In genomic region chr3:50881437-50882248, GRCm38 (mm10) we compare ENCODE assay signal across 13 mouse cellular contexts.
DNase-seq lines count a peak whose midpoint lies in the region; ATAC-seq and TF ChIP-seq lines count a peak whose summit lies in the region.
"Had no signal": no experiment of that assay in that cellular context is flagged by ENCODE, and none has a peak within 500 bp of the region (broad histone marks: within the 10 kb centered on the region; RNA-seq: fewer than 3 reads in every experiment).

No protein-coding gene starts in this region.

- TF ChIP-seq CTCF in lung, embryonic 14.5 days (IDR thresholded peaks at IDR 0.05; ENCODE audit: low read depth) = no peak

- peak; percentile 1 for DNase-seq in lung, embryonic 14.5 days
- DNase-seq in lung, postnatal 4 days = no peak
- DNase-seq in midbrain, embryonic 11.5 days (ENCODE audit: low spot score, missing footprints) = peak; percentile 93
- no peak for DNase-seq in urinary bladder, adult 2 months (ENCODE audit: low spot score)
- no peak for DNase-seq in liver
- DNase-seq in urinary bladder, postnatal 10 days (ENCODE audit: low spot score) = no peak
- no peak for DNase-seq in B cell, adult 2 months
- DNase-seq: cerebellum, adult 9-11 months; gastrocnemius, postnatal 10 days; heart, postnatal 14 days had no signal

- no peaks in the 10 kb centered on the region for H3K4me1 ChIP-seq in lung, embryonic 14.5 days (ENCODE audit: insufficient read depth)
- peaks cover 15% of the 10 kb centered on the region for H3K4me1 ChIP-seq in forebrain, embryonic 15.5 days
- H3K4me1 ChIP-seq in midbrain, embryonic 11.5 days (ENCODE audit: control insufficient read depth, insufficient read depth, low read length) = peaks cover 19% of the 10 kb centered on the region
- H3K4me1 ChIP-seq: liver, embryonic 12.5 days had no signal

- no peak overlapping the region for H3K27ac ChIP-seq in lung, embryonic 14.5 days (ENCODE audit: low read depth)
- H3K27ac ChIP-seq in forebrain, embryonic 15.5 days (replicated peaks) = 0 out of 2 replicates have a peak overlapping the region, but pooled peaks have one; percentile 27
- peak overlapping the region; percentile 74 for H3K27ac ChIP-seq in midbrain, embryonic 11.5 days (ENCODE audit: low read depth, low read length)
- H3K27ac ChIP-seq: liver, embryonic 12.5 days; macrophage had no signal

- no peaks in the 10 kb centered on the region for H3K9me3 ChIP-seq in lung, embryonic 14.5 days (ENCODE audit: low read depth, low read length)
- H3K9me3 ChIP-seq in forebrain, embryonic 15.5 days = no peaks in the 10 kb centered on the region
- no peaks in the 10 kb centered on the region for H3K9me3 ChIP-seq in midbrain, embryonic 11.5 days (ENCODE audit: control insufficient read depth, low read length)
- H3K9me3 ChIP-seq: liver, embryonic 12.5 days had no signal

- no peak overlapping the region for H3K4me3 ChIP-seq in lung, embryonic 14.5 days (ENCODE audit: low read depth, low read length)
- H3K4me3 ChIP-seq in forebrain, embryonic 15.5 days = no peak overlapping the region
- H3K4me3 ChIP-seq in midbrain, embryonic 11.5 days (ENCODE audit: low read depth, low read length) = no peak overlapping the region
- H3K4me3 ChIP-seq: liver, embryonic 12.5 days had no signal

- no peaks in the 10 kb centered on the region for H3K36me3 ChIP-seq in lung, embryonic 14.5 days (ENCODE audit: insufficient read depth)
- no peaks in the 10 kb centered on the region for H3K36me3 ChIP-seq in forebrain, embryonic 15.5 days
- H3K36me3 ChIP-seq in midbrain, embryonic 11.5 days (ENCODE audit: control insufficient read depth, insufficient read depth, low read length) = no peaks in the 10 kb centered on the region
- H3K36me3 ChIP-seq: liver, embryonic 12.5 days had no signal

- WGBS in lung, embryonic 14.5 days = 18% methylated on average over 9 of the region's 9 CpGs
- 7% methylated on average over 9 of the region's 9 CpGs for WGBS in forebrain, embryonic 15.5 days
- 3% methylated on average over 9 of the region's 9 CpGs for WGBS in midbrain, embryonic 11.5 days

- no peaks in the 10 kb centered on the region for H3K27me3 ChIP-seq in lung, embryonic 14.5 days (ENCODE audit: insufficient read depth, low read length)
- no peaks in the 10 kb centered on the region for H3K27me3 ChIP-seq in forebrain, embryonic 15.5 days
- H3K27me3 ChIP-seq in midbrain, embryonic 11.5 days (ENCODE audit: control insufficient read depth, insufficient read depth, low read length) = no peaks in the 10 kb centered on the region

- no peak for ATAC-seq in lung, embryonic 14.5 days (ENCODE audit: insufficient read depth)
- peak; percentile 69 for ATAC-seq in forebrain, embryonic 15.5 days (replicated peaks)
- peak; percentile 74 for ATAC-seq in midbrain, embryonic 11.5 days (ENCODE audit: low FRiP score)
- ATAC-seq: liver, embryonic 12.5 days had no signal

- H3K4me2 ChIP-seq in lung, embryonic 14.5 days = no peak overlapping the region
- no peak overlapping the region for H3K4me2 ChIP-seq in forebrain, embryonic 15.5 days (replicated peaks)
- peak overlapping the region; percentile 23; the same call in 1 of the 2 replicates for H3K4me2 ChIP-seq in midbrain, embryonic 11.5 days
- H3K4me2 ChIP-seq: liver, embryonic 12.5 days had no signal

- no peak overlapping the region for H3K9ac ChIP-seq in lung, embryonic 14.5 days
- no peak overlapping the region for H3K9ac ChIP-seq in forebrain, embryonic 15.5 days (replicated peaks)
- H3K9ac ChIP-seq in midbrain, embryonic 11.5 days (ENCODE audit: low read length) = no peak overlapping the region
- H3K9ac ChIP-seq: liver, embryonic 12.5 days had no signal

Comparison
In these comparisons a context has a peak if more than half of its experiments do, and no peak if none do; other contexts are left out.
1. DNase-seq: peak in lung, embryonic 14.5 days (single experiment) and midbrain, embryonic 11.5 days (single experiment); none in lung, postnatal 4 days (0 of 2), urinary bladder, adult 2 months (single experiment), liver (single experiment), urinary bladder, postnatal 10 days (single experiment) and B cell, adult 2 months (0 of 2).